Mouse (Mus musculus) lung, embryonic 14.5 days (tissue): ENCODE data around the gene Usp29. TPM values are rescaled to one million over a fixed set of nuclear protein-coding genes. Genes with fewer than 3 reads are reported as not detected.
"Not testable (repeated sequence)": the region's sequence is repeated elsewhere in the genome, so short reads cannot be mapped to it uniquely, and the experiment has no call there.

ENCODE experiments used
- ATAC-seq: fragments of 200-750 bp; cut with Nextera tagmentation; 2 replicates; pipeline ENCODE4 v1.8.0; 2017; ENCODE audit warnings: mild to moderate bottlenecking, moderate TSS enrichment, moderate library complexity; ENCODE audit not compliant: insufficient read depth
- DNase-seq: peaks from one replicate; pipeline ENCODE4 v3.0.0-alpha.2; 2015
- H3K27ac ChIP-seq: fragments of 300-500 bp; sonication (generic); 2 replicates; pipeline ENCODE4 v1.5.1; 2014; ENCODE audit warnings: low read depth, mild to moderate bottlenecking, moderate library complexity
- H3K27me3 ChIP-seq: fragments of 300-500 bp; sonication (generic); 2 replicates; pipeline ENCODE4 v1.6.1; 2014; ENCODE audit warnings: low read length, control low read depth; ENCODE audit not compliant: insufficient read depth
- H3K36me3 ChIP-seq: fragments of 300-500 bp; sonication (generic); 2 replicates; pipeline ENCODE4 v1.6.1; 2014; ENCODE audit warnings: control low read depth; ENCODE audit not compliant: insufficient read depth
- H3K4me1 ChIP-seq: fragments of 300-500 bp; sonication (generic); 2 replicates; pipeline ENCODE4 v1.6.1; 2014; ENCODE audit warnings: antibody characterized with exemption, control low read depth; ENCODE audit not compliant: insufficient read depth
- H3K4me2 ChIP-seq: fragments of 300-500 bp; sonication (generic); 2 replicates; pipeline ENCODE4 v1.6.1; 2014; ENCODE audit warnings: mild to moderate bottlenecking
- H3K4me3 ChIP-seq: fragments of 300-500 bp; sonication (generic); 2 replicates; pipeline ENCODE4 v1.5.1; 2014; ENCODE audit warnings: low read depth, low read length
- H3K9ac ChIP-seq: fragments of 300-500 bp; sonication (generic); 2 replicates; pipeline ENCODE4 v1.6.1; 2014
- H3K9me3 ChIP-seq: fragments of 300-500 bp; sonication (generic); 2 replicates; pipeline ENCODE4 v1.6.1; 2016; ENCODE audit warnings: low read depth, low read length, control low read depth
- CTCF ChIP-seq: IDR thresholded peaks from 2 replicates; pipeline ENCODE4 v1.5.1; 2016; ENCODE audit warnings: antibody characterized with exemption, low read depth
- WGBS: fragments of 180-500 bp; shearing (Covaris S2); extraction: QIAGEN DNeasy Blood & Tissue Kit; methylation state at CpG from one replicate; pipeline ENCODE4 v1.1.7; 2014; 5-methylcytosine and 5-hydroxymethylcytosine counted together
- polyA plus RNA-seq: library from polyadenylated mRNA; unstranded; fragments of >200 nt; fragmentation: Nextera tagmentation; extraction: Ambion mirVana; gene quantifications from 2 replicates; pipeline ENCODE4 v1.2.1, GENCODE M21; 2014

The Usp29 gene
- polyA plus RNA-seq, 1 experiment from 2014 or later = 6.2 TPM

GRCm38 (mm10) chr7:6874448-6874847 lies 144.1 kb downstream of the Usp29 start:
- WGBS = 69% methylated on average over 19 of the region's 19 CpGs
- H3K36me3 ChIP-seq = no peaks in the 10 kb centered on the region
- no peak overlapping the region for H3K27ac ChIP-seq
- H3K4me3 ChIP-seq = no peak overlapping the region
- DNase-seq (no peak), ATAC-seq (no peak)
- no peak overlapping the region for H3K9ac ChIP-seq
- H3K9me3 ChIP-seq = no peaks in the 10 kb centered on the region
- H3K4me1 ChIP-seq = no peaks in the 10 kb centered on the region
- H3K4me2 ChIP-seq = no peak overlapping the region
- no peak for TF ChIP-seq CTCF
- no peaks in the 10 kb centered on the region for H3K27me3 ChIP-seq

GRCm38 (mm10) chr7:6878202-6878601 lies 147.8 kb downstream of the Usp29 start:
- no peak overlapping the region for H3K4me3 ChIP-seq
- H3K36me3 ChIP-seq = no peaks in the 10 kb centered on the region
- H3K4me1 ChIP-seq = no peaks in the 10 kb centered on the region
- TF ChIP-seq CTCF = no peak
- no peak for ATAC-seq
- no peak overlapping the region for H3K9ac ChIP-seq
- no peak for DNase-seq
- H3K9me3 ChIP-seq = no peaks in the 10 kb centered on the region
- 58% methylated on average over 1 of the region's 1 CpGs for WGBS
- H3K4me2 ChIP-seq = no peak overlapping the region
- no peak overlapping the region for H3K27ac ChIP-seq
- no peaks in the 10 kb centered on the region for H3K27me3 ChIP-seq

- H3K27ac ChIP-seq, H3K9ac ChIP-seq, H3K36me3 ChIP-seq, H3K9me3 ChIP-seq, H3K4me1 ChIP-seq, H3K4me3 ChIP-seq, H3K4me2 ChIP-seq, H3K27me3 ChIP-seq, DNase-seq, ATAC-seq: not testable (repeated sequence)
- 84% methylated on average over 3 of the region's 3 CpGs for WGBS
Measured at GRCm38 (mm10) chr7:6878849-6879248, 148.5 kb downstream of the Usp29 start.

GRCm38 (mm10) chr7:6879512-6880164 lies 149.3 kb downstream of the Usp29 start:
- ATAC-seq = peak; percentile 70; the same call in 1 of the 2 replicates
- no peak for DNase-seq
- no peak overlapping the region for H3K27ac ChIP-seq
- H3K36me3 ChIP-seq = no peaks in the 10 kb centered on the region
- H3K4me2 ChIP-seq = no peak overlapping the region
- TF ChIP-seq CTCF = no peak
- no peaks in the 10 kb centered on the region for H3K4me1 ChIP-seq
- no peaks in the 10 kb centered on the region for H3K9me3 ChIP-seq
- H3K9ac ChIP-seq = no peak overlapping the region
- no peak overlapping the region for H3K4me3 ChIP-seq
- WGBS = 54% methylated on average over 11 of the region's 11 CpGs
- H3K27me3 ChIP-seq = no peaks in the 10 kb centered on the region

GRCm38 (mm10) chr7:6880918-6881317 lies 150.5 kb downstream of the Usp29 start:
- ATAC-seq, H3K27me3 ChIP-seq, H3K9ac ChIP-seq, H3K4me3 ChIP-seq, H3K9me3 ChIP-seq, H3K36me3 ChIP-seq, H3K27ac ChIP-seq, H3K4me1 ChIP-seq, H3K4me2 ChIP-seq, DNase-seq: not testable (repeated sequence)
- WGBS = 80% methylated on average over 1 of the region's 1 CpGs

- Histone ChIP-seq H3K27me3 (no peaks in the 10 kb centered on the region), H3K9me3 (no peaks in the 10 kb centered on the region), H3K4me1 (no peaks in the 10 kb centered on the region), H3K36me3 (no peaks in the 10 kb centered on the region), H3K4me3 (no peak overlapping the region), H3K27ac (no peak overlapping the region), H3K9ac (no peak overlapping the region), H3K4me2 (no peak overlapping the region)
- DNase-seq (no peak), ATAC-seq (0 out of 2 replicates have a peak, but pooled peaks have one; percentile 13)
- WGBS = 39% methylated on average over 6 of the region's 6 CpGs
- TF ChIP-seq CTCF = no peak
Measured at GRCm38 (mm10) chr7:6881473-6882046, 151.2 kb downstream of the Usp29 start.

- 54% methylated on average over 8 of the region's 8 CpGs for WGBS
- H3K4me1 ChIP-seq = no peaks in the 10 kb centered on the region
- no peak for TF ChIP-seq CTCF
- no peaks in the 10 kb centered on the region for H3K27me3 ChIP-seq
- no peaks in the 10 kb centered on the region for H3K36me3 ChIP-seq
- ATAC-seq (no peak), DNase-seq (no peak)
- no peak overlapping the region for H3K4me3 ChIP-seq
- no peak overlapping the region for H3K9ac ChIP-seq
- no peak overlapping the region for H3K4me2 ChIP-seq
- no peak overlapping the region for H3K27ac ChIP-seq
- H3K9me3 ChIP-seq = no peaks in the 10 kb centered on the region
Measured at GRCm38 (mm10) chr7:6883376-6884147, 153.2 kb downstream of the Usp29 start.
